Mouse (Mus musculus): Measurements from ENCODE around the gene Gm5426. TPM values are rescaled to one million over a fixed set of nuclear protein-coding genes. Genes with fewer than 3 reads are reported as not detected.

The Gm5426 gene
- total RNA-seq, 2 experiments from 2014 or later: not detected

Small RNA genes within 50 kb of the gene (microRNA-seq; reads per million reads assigned to microRNA genes)
- gene Gm22913: 0 reads per million in 2 experiments

Other genes starting within 250 kb of the Gm5426 start
- 10 to 100 TPM; 32.7 to 37.2 TPM for gene Eea1, start 196.0 kb upstream of the Gm5426 start, total RNA-seq (2021)